Mouse (Mus musculus): Measurements from ENCODE around the gene Whrn.

- TF ChIP-seq EP300 (IDR thresholded peaks at IDR 0.05; ENCODE audit: low read depth) (no peak), CTCF (IDR thresholded peaks at IDR 0.05; ENCODE audit: low read depth) (no peak)
These were observed 41.8 kb downstream of the Whrn start for GRCm38 (mm10) chr4:63453939-63454513.
